Mouse (Mus musculus) natural killer cell, adult 2 months (primary cell): ENCODE measurements around the gene Cdh24.

Experiments
- DNase-seq, 2 experiments: peaks; one replicate each; pipeline ENCODE4 v3.0.0; 2022; ENCODE audit warnings: low spot score in 2 of 2

Cdh24 gene

GRCm38 (mm10) chr14:54641305-54641969, at the start of gene Cdh24:
Gene Cdh24, minus strand, starts transcription at chr14:54641364.
- DNase-seq: peak; percentile 74 to 85

GRCm38 (mm10) chr14:54687251-54687650, 46.1 kb upstream of the Cdh24 start:
- no peak for DNase-seq

GRCm38 (mm10) chr14:54686522-54687143, 45.5 kb upstream of the Cdh24 start, which contains the start of gene Acin1:
Gene Acin1, minus strand, starts transcription at chr14:54686931.
- DNase-seq: peak; percentile 100

GRCm38 (mm10) chr14:54686063-54686521, 44.9 kb upstream of the Cdh24 start, which contains the start of gene 1700123O20Rik:
Gene 1700123O20Rik, plus strand, starts transcription at chr14:54686216.
- no peak for DNase-seq

GRCm38 (mm10) chr14:54685471-54685870, 44.3 kb upstream of the Cdh24 start:
- DNase-seq: no peak

- no peak for DNase-seq
Observed at GRCm38 (mm10) chr14:54682396-54682795, 41.2 kb upstream of the Cdh24 start.

- DNase-seq: no peak
Observed at GRCm38 (mm10) chr14:54678657-54679304, 37.6 kb upstream of the Cdh24 start.

- no peak for DNase-seq
Observed at GRCm38 (mm10) chr14:54676290-54676689, 35.1 kb upstream of the Cdh24 start.

GRCm38 (mm10) chr14:54674317-54674716, 33.2 kb upstream of the Cdh24 start:
- no peak for DNase-seq

- DNase-seq: peak; percentile 32 to 56
Observed at GRCm38 (mm10) chr14:54669381-54669780, 28.2 kb upstream of the Cdh24 start.

- DNase-seq: no peak
Observed at GRCm38 (mm10) chr14:54664477-54665222, 23.5 kb upstream of the Cdh24 start.

GRCm38 (mm10) chr14:54660009-54660408, 18.8 kb upstream of the Cdh24 start:
- DNase-seq: no peak

- peak; percentile 68 to 74 for DNase-seq
Observed at GRCm38 (mm10) chr14:54653496-54653895, 12.3 kb upstream of the Cdh24 start.

GRCm38 (mm10) chr14:54652787-54653186, 11.6 kb upstream of the Cdh24 start:
- DNase-seq: no peak

- no peak for DNase-seq
Observed at GRCm38 (mm10) chr14:54651556-54651955, 10.4 kb upstream of the Cdh24 start.

- peak; percentile 81 to 88 for DNase-seq
Observed at GRCm38 (mm10) chr14:54650621-54651454, 9.7 kb upstream of the Cdh24 start.

- no peak for DNase-seq
Observed at GRCm38 (mm10) chr14:54647900-54648299, 6.7 kb upstream of the Cdh24 start.

- no peak for DNase-seq
Observed at GRCm38 (mm10) chr14:54646898-54647636, 5.9 kb upstream of the Cdh24 start.

- DNase-seq: no peak
Observed at GRCm38 (mm10) chr14:54646455-54646854, 5.3 kb upstream of the Cdh24 start.

GRCm38 (mm10) chr14:54644294-54644693, 3.1 kb upstream of the Cdh24 start:
- DNase-seq: no peak
